Mouse (Mus musculus) liver, embryonic 16.5 days (tissue): ENCODE measurements around the gene Svs6. TPM values are rescaled to one million over a fixed set of nuclear protein-coding genes. Genes with fewer than 3 reads are reported as not detected.

ENCODE experiments used
- ATAC-seq: fragments of 200-750 bp; cut with Nextera tagmentation; 2 replicates; pipeline ENCODE4 v1.8.0; 2017; ENCODE audit warnings: low read depth, mild to moderate bottlenecking, moderate number of reproducible peaks, moderate library complexity
- H3K27ac ChIP-seq: fragments of 300-500 bp; sonication (generic); 2 replicates; pipeline ENCODE4 v1.5.1; 2014; ENCODE audit warnings: mild to moderate bottlenecking, low read length
- H3K27me3 ChIP-seq: fragments of 300-500 bp; sonication (generic); 2 replicates; pipeline ENCODE4 v1.6.1; 2014; ENCODE audit warnings: low read depth, low read length, mixed read lengths; ENCODE audit not compliant: control insufficient read depth, insufficient read depth
- H3K36me3 ChIP-seq: fragments of 300-500 bp; sonication (generic); 2 replicates; pipeline ENCODE4 v1.6.1; 2014; ENCODE audit warnings: mild to moderate bottlenecking; ENCODE audit not compliant: control insufficient read depth, insufficient read depth
- H3K4me1 ChIP-seq: fragments of 300-500 bp; sonication (generic); 2 replicates; pipeline ENCODE4 v1.6.1; 2014; ENCODE audit warnings: low read depth, low read length, mixed read lengths; ENCODE audit not compliant: control insufficient read depth
- H3K4me2 ChIP-seq: fragments of 300-500 bp; sonication (generic); 2 replicates; pipeline ENCODE4 v1.6.1; 2014; ENCODE audit warnings: low read depth, low read length, mixed read lengths
- H3K4me3 ChIP-seq: fragments of 300-500 bp; sonication (generic); 2 replicates; pipeline ENCODE4 v1.5.1; 2014; ENCODE audit warnings: low read depth, mild to moderate bottlenecking, low read length
- H3K9ac ChIP-seq: fragments of 300-500 bp; sonication (generic); 2 replicates; pipeline ENCODE4 v1.6.1; 2014; ENCODE audit warnings: low read depth, low read length
- H3K9me3 ChIP-seq: fragments of 300-500 bp; sonication (generic); replicated peaks from 2 replicates; pipeline ENCODE4 v1.6.1; 2016; ENCODE audit warnings: low read length; ENCODE audit not compliant: control insufficient read depth
- WGBS: fragments of 180-500 bp; shearing (Covaris S2); extraction: QIAGEN DNeasy Blood & Tissue Kit; methylation state at CpG from one replicate; pipeline ENCODE4 v1.1.7; 2014; ENCODE audit not compliant: insufficient replicate concordance; 5-methylcytosine and 5-hydroxymethylcytosine counted together
- polyA plus RNA-seq: library from polyadenylated mRNA; unstranded; fragments of >200 nt; fragmentation: Nextera tagmentation; extraction: Ambion mirVana; gene quantifications from 2 replicates; pipeline ENCODE4 v1.2.1, GENCODE M21; 2015

Gene Svs6
- polyA plus RNA-seq, 1 experiment from 2014 or later, result not detected

- no peaks in the 10 kb centered on the region for H3K27me3 ChIP-seq
- 84% methylated on average over 3 of the region's 3 CpGs for WGBS
- no peak for ATAC-seq
Observed at GRCm38 (mm10) chr2:164348980-164349379, 32.4 kb downstream of the Svs6 start.

GRCm38 (mm10) chr2:164352697-164353096 lies 36.1 kb downstream of the Svs6 start:
- WGBS, result 63% methylated on average over 3 of the region's 3 CpGs
- H3K4me2 ChIP-seq, result no peak overlapping the region
- no peak overlapping the region for H3K4me3 ChIP-seq
- no peak for ATAC-seq
- no peak overlapping the region for H3K27ac ChIP-seq
- no peaks in the 10 kb centered on the region for H3K4me1 ChIP-seq
- no peak overlapping the region for H3K9ac ChIP-seq
- H3K9me3 ChIP-seq, result no peaks in the 10 kb centered on the region
- no peaks in the 10 kb centered on the region for H3K36me3 ChIP-seq
- no peaks in the 10 kb centered on the region for H3K27me3 ChIP-seq

More at GRCm38 (mm10) chr2:164348980-164349379, 32.4 kb downstream of the Svs6 start:
- Histone ChIP-seq H3K9me3 (no peaks in the 10 kb centered on the region), H3K36me3 (no peaks in the 10 kb centered on the region), H3K27ac (no peak overlapping the region), H3K4me1 (no peaks in the 10 kb centered on the region), H3K4me2 (no peak overlapping the region), H3K4me3 (no peak overlapping the region), H3K9ac (no peak overlapping the region)

GRCm38 (mm10) chr2:164353356-164353755 lies 36.8 kb downstream of the Svs6 start:
- Histone ChIP-seq H3K4me1 (no peaks in the 10 kb centered on the region), H3K27me3 (no peaks in the 10 kb centered on the region), H3K4me3 (no peak overlapping the region), H3K27ac (no peak overlapping the region), H3K9ac (no peak overlapping the region), H3K4me2 (no peak overlapping the region), H3K36me3 (no peaks in the 10 kb centered on the region), H3K9me3 (no peaks in the 10 kb centered on the region)
- ATAC-seq, result no peak
- WGBS, result 64% methylated on average over 11 of the region's 11 CpGs

GRCm38 (mm10) chr2:164356177-164356967 lies 39.8 kb downstream of the Svs6 start:
- ATAC-seq, result no peak
- no peak overlapping the region for H3K27ac ChIP-seq
- no peak overlapping the region for H3K4me2 ChIP-seq
- H3K4me3 ChIP-seq, result no peak overlapping the region
- WGBS, result 44% methylated on average over 11 of the region's 11 CpGs
- no peaks in the 10 kb centered on the region; the same call in 1 of the 2 replicates for H3K4me1 ChIP-seq
- H3K9me3 ChIP-seq, result no peaks in the 10 kb centered on the region
- no peaks in the 10 kb centered on the region for H3K36me3 ChIP-seq
- no peaks in the 10 kb centered on the region for H3K27me3 ChIP-seq
- H3K9ac ChIP-seq, result no peak overlapping the region

- 66% methylated on average over 3 of the region's 3 CpGs for WGBS
- Histone ChIP-seq H3K9ac (no peak overlapping the region), H3K27me3 (no peaks in the 10 kb centered on the region), H3K9me3 (no peaks in the 10 kb centered on the region), H3K4me3 (no peak overlapping the region), H3K36me3 (no peaks in the 10 kb centered on the region), H3K4me2 (no peak overlapping the region), H3K4me1 (no peaks in the 10 kb centered on the region; the same call in 1 of the 2 replicates), H3K27ac (no peak overlapping the region)
- no peak for ATAC-seq
Observed at GRCm38 (mm10) chr2:164358373-164358772, 41.8 kb downstream of the Svs6 start.

- ATAC-seq, result no peak
- no peak overlapping the region for H3K4me3 ChIP-seq
- H3K4me1 ChIP-seq, result no peaks in the 10 kb centered on the region; the same call in 1 of the 2 replicates
- H3K4me2 ChIP-seq, result no peak overlapping the region
- H3K9me3 ChIP-seq, result no peaks in the 10 kb centered on the region
- H3K27ac ChIP-seq, result no peak overlapping the region
- H3K36me3 ChIP-seq, result no peaks in the 10 kb centered on the region
- H3K27me3 ChIP-seq, result no peaks in the 10 kb centered on the region
- 63% methylated on average over 5 of the region's 5 CpGs for WGBS
- no peak overlapping the region for H3K9ac ChIP-seq
Observed at GRCm38 (mm10) chr2:164359031-164359430, 42.5 kb downstream of the Svs6 start.

GRCm38 (mm10) chr2:164359668-164360067 lies 43.1 kb downstream of the Svs6 start:
- H3K27me3 ChIP-seq, result no peaks in the 10 kb centered on the region
- 57% methylated on average over 5 of the region's 5 CpGs for WGBS
- H3K9ac ChIP-seq, result no peak overlapping the region
- H3K9me3 ChIP-seq, result no peaks in the 10 kb centered on the region
- ATAC-seq, result no peak
- no peaks in the 10 kb centered on the region for H3K36me3 ChIP-seq
- H3K4me3 ChIP-seq, result no peak overlapping the region
- H3K4me1 ChIP-seq, result no peaks in the 10 kb centered on the region; the same call in 1 of the 2 replicates
- H3K27ac ChIP-seq, result no peak overlapping the region
- no peak overlapping the region for H3K4me2 ChIP-seq

- Histone ChIP-seq H3K36me3 (no peaks in the 10 kb centered on the region), H3K27me3 (no peaks in the 10 kb centered on the region), H3K4me1 (no peaks in the 10 kb centered on the region; the same call in 1 of the 2 replicates), H3K9ac (no peak overlapping the region), H3K9me3 (no peaks in the 10 kb centered on the region), H3K4me3 (no peak overlapping the region), H3K27ac (no peak overlapping the region), H3K4me2 (no peak overlapping the region)
- ATAC-seq, result no peak
- WGBS, result 18% methylated on average over 13 of the region's 13 CpGs
Observed at GRCm38 (mm10) chr2:164360974-164361657, 44.6 kb downstream of the Svs6 start.

GRCm38 (mm10) chr2:164366947-164367346 lies 50.4 kb downstream of the Svs6 start:
- Histone ChIP-seq H3K9me3 (no peaks in the 10 kb centered on the region), H3K4me1 (no peaks in the 10 kb centered on the region), H3K4me3 (no peak overlapping the region), H3K4me2 (no peak overlapping the region), H3K27me3 (no peaks in the 10 kb centered on the region), H3K9ac (no peak overlapping the region), H3K27ac (no peak overlapping the region), H3K36me3 (no peaks in the 10 kb centered on the region)
- 67% methylated on average over 3 of the region's 3 CpGs for WGBS
- no peak for ATAC-seq
